Mouse (Mus musculus) forebrain, embryonic 11.5 days (tissue): Measurements from ENCODE around the gene Oas1e. TPM values are rescaled to one million over a fixed set of nuclear protein-coding genes. Genes with fewer than 3 reads are reported as not detected.
"Not testable (repeated sequence)": the region's sequence is repeated elsewhere in the genome, so short reads cannot be mapped to it uniquely, and the experiment has no call there.

Experiments used
- ATAC-seq: fragments of 200-750 bp; cut with Nextera tagmentation; replicated peaks from 2 replicates; pipeline ENCODE4 v1.8.0; 2017; ENCODE audit warnings: moderate TSS enrichment; ENCODE audit not compliant: low FRiP score
- DNase-seq: peaks from one replicate; pipeline ENCODE4 v3.0.0-alpha.2; 2017; ENCODE audit warnings: low spot score
- H3K27ac ChIP-seq: fragments of 300-500 bp; sonication (generic); 2 replicates; pipeline ENCODE4 v1.5.1; 2014; ENCODE audit warnings: low read depth, low read length
- H3K27me3 ChIP-seq: fragments of 300-500 bp; sonication (generic); 2 replicates; pipeline ENCODE4 v1.6.1; 2014; ENCODE audit warnings: mild to moderate bottlenecking, low read length, mixed read lengths; ENCODE audit not compliant: control insufficient read depth, insufficient read depth
- H3K36me3 ChIP-seq: fragments of 300-500 bp; sonication (generic); 2 replicates; pipeline ENCODE4 v1.6.1; 2014; ENCODE audit warnings: mild to moderate bottlenecking, low read length, moderate library complexity, mixed read lengths; ENCODE audit not compliant: control insufficient read depth, insufficient read depth
- H3K4me1 ChIP-seq: fragments of 300-500 bp; sonication (generic); replicated peaks from 2 replicates; pipeline ENCODE4 v1.6.1; 2014; ENCODE audit warnings: low read length, mixed read lengths; ENCODE audit not compliant: control insufficient read depth, insufficient read depth
- H3K4me2 ChIP-seq: fragments of 300-500 bp; sonication (generic); 2 replicates; pipeline ENCODE4 v1.6.1; 2014; ENCODE audit warnings: low read depth, mild to moderate bottlenecking, low read length, moderate library complexity, mixed read lengths; ENCODE audit not compliant: severe bottlenecking
- H3K4me3 ChIP-seq: fragments of 300-500 bp; sonication (generic); 2 replicates; pipeline ENCODE4 v1.5.1; 2014; ENCODE audit warnings: low read depth, low read length
- H3K9ac ChIP-seq: fragments of 300-500 bp; sonication (generic); 2 replicates; pipeline ENCODE4 v1.6.1; 2014; ENCODE audit warnings: low read length
- H3K9me3 ChIP-seq: fragments of 300-500 bp; sonication (generic); 2 replicates; pipeline ENCODE4 v1.6.1; 2016; ENCODE audit warnings: low read length, mixed read lengths; ENCODE audit not compliant: control insufficient read depth
- WGBS: fragments of 180-500 bp; shearing (Covaris S2); extraction: QIAGEN DNeasy Blood & Tissue Kit; methylation state at CpG from one replicate; pipeline ENCODE4 v1.1.7; 2014; 5-methylcytosine and 5-hydroxymethylcytosine counted together
- polyA plus RNA-seq: library from polyadenylated mRNA; unstranded; fragments of >200 nt; fragmentation: Nextera tagmentation; extraction: Ambion mirVana; gene quantifications from 2 replicates; pipeline ENCODE4 v1.2.1, GENCODE M21; 2014

Gene Oas1e
- polyA plus RNA-seq: not detected in 2 replicates

DNA sequence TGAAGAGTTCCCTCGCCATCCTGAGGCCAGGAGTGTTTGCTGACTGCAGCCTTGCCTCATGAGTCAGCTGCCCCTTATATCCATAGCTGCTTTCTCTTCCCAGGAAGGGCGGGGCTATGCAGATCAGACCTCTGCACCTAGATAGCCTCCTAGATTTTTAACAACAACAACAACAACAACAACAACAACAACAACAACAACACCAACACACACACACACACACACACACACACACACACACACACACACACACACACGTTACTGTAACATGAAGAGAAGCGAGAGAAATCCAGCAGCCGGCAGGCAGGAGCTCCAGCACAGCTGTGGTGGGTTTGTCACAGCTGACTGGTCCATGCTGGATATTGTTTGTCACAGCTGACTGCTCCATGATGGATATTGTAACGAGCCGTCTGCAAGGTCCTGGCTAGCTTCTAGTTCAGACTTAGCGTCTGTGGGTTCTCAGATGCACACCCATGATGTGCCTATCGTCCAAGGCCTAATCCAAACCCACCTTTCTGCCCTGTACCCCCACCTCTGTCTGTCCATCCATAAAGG is at the start of gene Oas1e:
Gene Oas1e (minus strand): TSS at position 51 of the 555 bp plus-strand sequence.
- not testable (repeated sequence) for H3K27me3 ChIP-seq, ATAC-seq, H3K4me3 ChIP-seq, H3K4me1 ChIP-seq, H3K36me3 ChIP-seq, H3K4me2 ChIP-seq, H3K9ac ChIP-seq, H3K27ac ChIP-seq, DNase-seq, H3K9me3 ChIP-seq
- 64% methylated on average over 9 of the region's 9 CpGs for WGBS

DNA sequence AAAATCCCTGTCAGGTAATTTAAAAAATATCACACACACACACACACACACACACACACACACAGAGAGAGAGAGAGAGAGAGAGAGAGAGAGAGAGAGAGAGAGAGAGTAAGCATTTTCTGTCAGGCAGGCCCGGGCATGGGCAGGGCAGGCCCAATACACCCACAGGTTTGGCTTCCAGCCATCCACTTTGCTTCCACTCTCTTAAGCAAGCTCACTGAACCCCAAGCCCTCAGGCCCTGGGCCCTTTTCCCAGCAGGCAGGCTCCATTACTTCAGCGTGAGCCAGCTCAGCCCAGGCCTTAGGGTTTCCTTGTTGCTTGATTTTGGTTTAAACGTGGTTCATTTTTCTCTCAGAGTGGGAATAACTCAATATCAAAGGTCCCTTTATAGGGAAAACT is 49.4 kb upstream of the Oas1e start:
- WGBS: 86% methylated on average over 3 of the region's 3 CpGs
- Histone ChIP-seq H3K27ac (no peak overlapping the region), H3K4me2 (no peak overlapping the region), H3K27me3 (no peaks in the 10 kb centered on the region), H3K9ac (no peak overlapping the region), H3K4me1 (no peaks in the 10 kb centered on the region), H3K36me3 (no peaks in the 10 kb centered on the region), H3K4me3 (no peak overlapping the region), H3K9me3 (no peaks in the 10 kb centered on the region)
- no peak for ATAC-seq
- DNase-seq: no peak

DNA sequence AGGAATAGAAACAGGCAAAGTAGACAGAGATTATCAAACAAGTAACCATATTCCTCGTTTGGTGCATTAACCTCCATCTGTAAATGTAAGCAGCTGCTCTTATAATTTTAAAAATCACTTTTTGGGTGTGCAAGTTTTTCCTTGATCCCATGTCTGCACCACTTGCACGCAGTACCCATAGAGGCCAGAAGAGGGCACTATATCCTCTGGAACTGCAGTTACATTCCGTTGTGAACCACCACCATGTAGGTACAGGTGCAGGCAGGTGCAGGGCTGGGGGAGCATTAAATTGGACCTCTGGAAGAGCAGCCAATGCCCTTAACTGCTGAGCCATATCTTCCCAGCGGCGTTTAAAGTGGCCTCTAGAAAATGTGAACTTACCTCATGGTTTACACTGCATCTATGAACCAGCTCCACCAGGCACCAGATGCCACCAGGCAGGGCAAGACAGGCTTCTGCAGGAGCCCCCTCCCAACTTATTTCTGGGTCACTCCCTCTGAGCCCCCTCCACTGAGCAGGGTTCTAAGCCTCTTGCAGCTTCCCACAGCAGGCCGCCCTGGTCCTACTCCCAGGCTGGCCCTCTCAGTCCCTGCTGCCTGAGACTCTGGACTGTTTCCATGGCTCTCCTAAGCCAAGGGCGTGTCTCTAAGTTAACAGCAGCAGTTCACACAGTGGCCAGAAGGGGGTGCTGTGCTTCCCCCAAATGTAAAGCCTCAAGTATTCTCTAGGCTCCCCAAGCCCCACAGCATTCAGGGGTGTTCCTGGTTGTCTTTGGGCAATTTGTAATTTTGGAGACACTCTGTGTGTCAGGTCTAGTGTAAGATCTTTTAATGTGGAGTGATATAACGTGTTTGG is 41.6 kb upstream of the Oas1e start:
- 10% methylated on average over 8 of the region's 8 CpGs for WGBS
- ATAC-seq: peak; percentile 39; the same call in 1 of the 2 replicates

DNA sequence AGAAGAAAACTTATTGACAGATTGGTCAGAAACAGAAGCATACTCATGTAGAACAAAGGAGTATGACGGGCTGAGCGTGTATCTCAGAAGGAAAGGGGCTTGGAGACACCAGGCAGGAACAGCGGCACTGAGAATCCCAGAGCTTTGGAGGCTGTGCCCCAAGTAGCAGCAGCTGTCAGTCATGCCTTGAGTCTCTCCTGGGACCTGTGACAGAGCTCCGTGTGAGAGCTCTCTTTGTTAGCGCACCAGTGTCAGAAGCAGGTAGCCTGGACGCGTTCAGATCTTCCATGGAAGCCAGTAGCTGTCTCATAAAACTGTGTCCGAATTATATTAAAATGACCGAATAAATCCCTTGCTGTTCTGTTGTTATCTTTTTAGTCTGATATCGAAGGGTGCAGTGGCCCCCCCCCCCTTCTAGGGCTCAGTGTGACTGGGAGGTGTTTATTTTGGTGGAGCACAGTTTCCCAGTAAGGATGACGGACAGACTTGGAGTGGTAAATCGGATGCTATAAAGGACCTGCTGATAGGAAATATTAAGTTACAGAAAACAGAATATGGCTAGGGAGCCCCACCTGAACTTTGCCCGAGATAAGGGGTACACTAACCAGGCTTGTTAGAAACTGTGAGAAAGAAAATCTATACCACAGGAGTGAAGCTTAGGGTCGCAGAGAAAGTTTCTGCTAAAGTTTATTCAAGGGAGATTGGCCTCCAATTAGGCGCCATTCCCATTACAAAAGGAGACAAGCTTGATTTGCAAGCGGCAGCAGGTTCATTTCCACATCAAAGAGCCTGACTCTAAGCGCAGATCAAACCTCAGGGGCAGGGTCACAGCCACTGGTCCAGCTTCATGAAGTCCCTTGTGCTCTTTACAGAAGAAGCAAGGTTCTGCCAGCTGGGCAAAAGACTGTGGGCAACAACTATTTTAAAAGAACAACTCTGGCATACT is 38.3 kb upstream of the Oas1e start:
- peak; percentile 53 for DNase-seq
- no peak overlapping the region for H3K27ac ChIP-seq
- H3K4me3 ChIP-seq: no peak overlapping the region
- no peaks in the 10 kb centered on the region for H3K27me3 ChIP-seq
- no peaks in the 10 kb centered on the region for H3K9me3 ChIP-seq
- no peak for ATAC-seq
- 0 out of 2 replicates have a peak, but pooled peaks cover 5% of the 10 kb centered on the region for H3K4me1 ChIP-seq
- no peaks in the 10 kb centered on the region for H3K36me3 ChIP-seq
- H3K9ac ChIP-seq: no peak overlapping the region
- H3K4me2 ChIP-seq: peak overlapping the region; percentile 34; the same call in 1 of the 2 replicates
- WGBS: 14% methylated on average over 17 of the region's 17 CpGs

More for the DNA sequence above, 41.6 kb upstream of the Oas1e start:
- no peak overlapping the region for H3K27ac ChIP-seq
- no peak overlapping the region for H3K4me2 ChIP-seq
- no peak overlapping the region for H3K9ac ChIP-seq
- H3K9me3 ChIP-seq: no peaks in the 10 kb centered on the region
- no peak overlapping the region for H3K4me3 ChIP-seq
- no peaks in the 10 kb centered on the region for H3K27me3 ChIP-seq
- H3K36me3 ChIP-seq: no peaks in the 10 kb centered on the region
- 0 out of 2 replicates have a peak, but pooled peaks cover 5% of the 10 kb centered on the region for H3K4me1 ChIP-seq
- peak; percentile 76 for DNase-seq

DNA sequence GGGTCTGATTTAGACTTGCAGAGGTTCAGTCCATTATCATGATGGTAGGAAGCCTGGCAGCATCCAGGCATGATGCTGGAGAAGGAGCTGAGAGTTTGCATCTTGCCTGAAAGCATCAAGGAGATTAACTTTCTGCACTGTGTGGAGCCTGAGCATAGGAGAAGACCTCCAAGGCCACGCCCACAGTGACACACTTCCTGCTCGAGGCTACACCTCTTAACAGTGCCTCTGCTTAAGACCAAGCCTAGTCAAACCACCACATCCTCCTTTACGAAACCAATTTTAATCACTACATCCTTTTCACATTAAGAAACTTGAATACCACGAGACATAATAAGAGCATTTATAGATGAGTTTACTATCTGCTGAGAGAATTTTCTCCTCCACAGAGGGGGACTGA is 35.7 kb upstream of the Oas1e start:
- no peaks in the 10 kb centered on the region for H3K9me3 ChIP-seq
- WGBS: 91% methylated on average over 4 of the region's 4 CpGs
- no peak overlapping the region for H3K4me3 ChIP-seq
- no peaks in the 10 kb centered on the region for H3K27me3 ChIP-seq
- DNase-seq (no peak), ATAC-seq (no peak)
- H3K27ac ChIP-seq: no peak overlapping the region
- H3K36me3 ChIP-seq: no peaks in the 10 kb centered on the region
- H3K4me1 ChIP-seq: 0 out of 2 replicates have a peak, but pooled peaks cover 5% of the 10 kb centered on the region
- no peak overlapping the region for H3K9ac ChIP-seq
- no peak overlapping the region for H3K4me2 ChIP-seq

DNA sequence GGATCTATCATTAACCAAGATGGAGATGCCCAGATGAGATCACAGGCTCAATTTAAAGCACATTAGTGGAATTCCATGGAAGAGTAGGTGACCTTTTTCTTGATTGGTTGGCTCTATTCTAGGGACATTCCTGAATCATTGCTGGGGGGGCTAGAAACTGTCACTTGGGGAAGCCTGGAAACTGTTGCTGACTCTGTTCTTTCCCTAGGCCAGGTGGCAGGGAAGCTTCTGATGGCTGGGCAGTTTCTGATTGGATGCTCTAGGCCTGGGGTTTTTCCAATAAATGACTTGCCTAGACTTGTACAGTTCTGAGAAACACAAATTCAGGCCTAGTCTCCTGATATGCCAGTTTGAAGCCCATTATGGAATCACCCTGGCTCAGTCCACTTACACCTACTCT is 23.7 kb upstream of the Oas1e start:
- H3K36me3 ChIP-seq: no peaks in the 10 kb centered on the region
- no peak overlapping the region for H3K4me3 ChIP-seq
- ATAC-seq (no peak), DNase-seq (no peak)
- H3K9ac ChIP-seq: no peak overlapping the region
- H3K9me3 ChIP-seq: no peaks in the 10 kb centered on the region
- H3K27ac ChIP-seq: no peak overlapping the region
- no peak overlapping the region for H3K4me2 ChIP-seq
- no peaks in the 10 kb centered on the region for H3K4me1 ChIP-seq
- no peaks in the 10 kb centered on the region for H3K27me3 ChIP-seq

DNA sequence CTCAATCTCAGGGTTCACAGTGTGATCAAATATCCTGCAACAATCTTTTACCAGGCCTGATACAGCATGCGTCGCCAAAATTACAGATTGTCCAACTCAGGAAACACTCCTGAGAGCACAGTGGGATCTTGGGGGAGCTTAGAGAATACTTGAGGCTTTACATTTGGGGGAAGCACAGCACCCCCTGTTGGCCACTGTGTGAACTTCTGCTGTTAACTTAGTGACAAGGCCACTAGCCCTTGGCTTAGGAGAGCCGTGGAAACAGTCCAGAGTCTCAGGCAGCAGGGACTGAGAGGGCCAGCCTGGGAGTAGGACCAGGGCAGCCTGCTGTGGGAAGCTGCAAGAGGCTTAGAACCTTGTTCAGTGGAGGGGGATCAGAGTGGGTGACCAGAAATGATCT is 20.6 kb upstream of the Oas1e start:
- H3K9me3 ChIP-seq: no peaks in the 10 kb centered on the region
- no peak overlapping the region for H3K27ac ChIP-seq
- H3K4me2 ChIP-seq: no peak overlapping the region
- peaks cover 3% of the 10 kb centered on the region for H3K4me1 ChIP-seq
- no peak for ATAC-seq
- no peak overlapping the region for H3K4me3 ChIP-seq
- peak; percentile 60 for DNase-seq
- H3K27me3 ChIP-seq: no peaks in the 10 kb centered on the region
- WGBS: 55% methylated on average over 3 of the region's 3 CpGs
- no peaks in the 10 kb centered on the region for H3K36me3 ChIP-seq
- H3K9ac ChIP-seq: no peak overlapping the region

DNA sequence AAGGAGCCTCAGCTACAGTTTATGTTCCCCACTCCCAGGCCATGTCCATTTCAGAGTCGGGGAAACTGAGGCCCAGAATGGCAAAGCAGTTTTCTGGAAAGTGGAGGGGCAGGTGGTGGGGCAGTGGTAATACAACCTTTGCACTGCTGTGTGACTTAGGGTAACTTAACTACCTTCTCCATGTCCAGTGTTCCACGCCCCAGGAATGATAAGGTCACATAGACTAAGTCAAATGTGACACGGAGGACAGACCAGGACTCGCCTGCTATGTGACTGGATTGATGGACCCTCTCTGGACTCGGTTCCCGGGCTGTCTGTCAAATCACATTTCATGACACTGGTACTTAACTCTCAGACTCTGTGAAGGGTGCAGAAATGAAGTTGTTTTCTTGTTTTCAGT is 17.7 kb upstream of the Oas1e start:
- peak overlapping the region; percentile 44 for H3K4me2 ChIP-seq
- no peak overlapping the region for H3K9ac ChIP-seq
- H3K4me3 ChIP-seq: no peak overlapping the region
- H3K27ac ChIP-seq: no peak overlapping the region
- ATAC-seq: no peak
- no peaks in the 10 kb centered on the region for H3K27me3 ChIP-seq
- H3K4me1 ChIP-seq: peaks cover 3% of the 10 kb centered on the region
- no peaks in the 10 kb centered on the region for H3K9me3 ChIP-seq
- 82% methylated on average over 6 of the region's 6 CpGs for WGBS
- no peak for DNase-seq
- no peaks in the 10 kb centered on the region for H3K36me3 ChIP-seq
